Mouse (Mus musculus) MEL (cell line): ENCODE data around the gene Nsun2. TPM values are rescaled to one million over a fixed set of nuclear protein-coding genes. Genes with fewer than 3 reads are reported as not detected.
A peak's percentile ranks its signal among the peaks of the same experiment; 100 is the strongest.

Source experiments
- DNase-seq: peaks from one replicate; pipeline ENCODE4 v3.0.0; 2011; ENCODE audit warnings: low read depth, low spot score
- H3K27ac ChIP-seq: 2 replicates; pipeline ENCODE4 v1.5.1; 2012; ENCODE audit warnings: low read depth, mild to moderate bottlenecking, control low read depth, low read length, moderate library complexity; ENCODE audit not compliant: control insufficient read depth
- H3K27me3 ChIP-seq, 2 experiments: fragments of 150-350 bp in 1 of 2; sonication (generic) in 1 of 2; 2 replicates each; pipeline ENCODE4 v1.6.1; 2012; ENCODE audit warnings: low read length in 2 of 2, mild to moderate bottlenecking in 2 of 2, improper control_type of control experiment in 1 of 2, moderate library complexity in 1 of 2; ENCODE audit not compliant: insufficient read depth in 2 of 2, control insufficient read depth in 1 of 2
- H3K36me3 ChIP-seq, 2 experiments: 2 replicates each; pipeline ENCODE4 v1.6.1; 2012 to 2014; ENCODE audit warnings: low read length in 2 of 2, improper control_type of control experiment in 1 of 2, inconsistent platforms in 1 of 2, mild to moderate bottlenecking in 1 of 2; ENCODE audit not compliant: insufficient read depth in 2 of 2, control insufficient read depth in 1 of 2
- H3K4me1 ChIP-seq, 2 experiments: fragments of 150-350 bp in 1 of 2; sonication (generic) in 1 of 2; 2 replicates each; pipeline ENCODE4 v1.6.1; 2012; ENCODE audit warnings: low read length in 2 of 2, improper control_type of control experiment in 1 of 2, mild to moderate bottlenecking in 1 of 2; ENCODE audit not compliant: insufficient read depth in 2 of 2, control insufficient read depth in 1 of 2
- H3K4me3 ChIP-seq, 2 experiments: fragments of 150-350 bp in 1 of 2; sonication (generic) in 1 of 2; 2 replicates each; pipeline ENCODE4 v1.5.1; 2012; ENCODE audit warnings: low read depth in 2 of 2, low read length in 2 of 2, mild to moderate bottlenecking in 2 of 2, moderate library complexity in 2 of 2, control low read depth in 1 of 2, improper control_type of control experiment in 1 of 2; ENCODE audit not compliant: control insufficient read depth in 1 of 2, insufficient read depth in 1 of 2
- H3K79me2 ChIP-seq: 2 replicates; pipeline ENCODE4 v1.6.1; 2012; ENCODE audit warnings: mild to moderate bottlenecking, low read length, moderate library complexity; ENCODE audit not compliant: control insufficient read depth, poor library complexity, insufficient read depth
- H3K9ac ChIP-seq: 2 replicates; pipeline ENCODE4 v1.6.1; 2012; ENCODE audit warnings: low read depth, mild to moderate bottlenecking, control low read depth, low read length, moderate library complexity; ENCODE audit not compliant: control insufficient read depth, poor library complexity, severe bottlenecking
- H3K9me3 ChIP-seq: fragments of 150-350 bp; sonication (generic); replicated peaks from 2 replicates; pipeline ENCODE4 v1.6.1; 2012; ENCODE audit warnings: mild to moderate bottlenecking, low read length, improper control_type of control experiment, moderate library complexity; ENCODE audit not compliant: insufficient read depth
- BHLHE40 ChIP-seq: IDR thresholded peaks from 2 replicates; pipeline ENCODE4 v1.6.1; 2012; ENCODE audit warnings: low read depth, mild to moderate bottlenecking, inconsistent platforms, low read length, improper control_type of control experiment, borderline replicate concordance
- CHD2 ChIP-seq: IDR thresholded peaks from 2 replicates; pipeline ENCODE4 v1.6.1; 2011; ENCODE audit warnings: low read length, improper control_type of control experiment
- E2F4 ChIP-seq: IDR thresholded peaks from 2 replicates; pipeline ENCODE4 v1.6.1; 2011; ENCODE audit warnings: low read depth, low read length, improper control_type of control experiment, borderline replicate concordance
- ELF1 ChIP-seq: IDR thresholded peaks from 2 replicates; pipeline ENCODE4 v1.6.1; 2014; ENCODE audit warnings: low read depth, mild to moderate bottlenecking, inconsistent platforms, low read length, improper control_type of control experiment, moderate library complexity
- EP300 ChIP-seq, 2 experiments: IDR thresholded peaks; 2 replicates each; pipeline ENCODE4 v1.6.1; 2011; ENCODE audit warnings: improper control_type of control experiment in 2 of 2, low read length in 2 of 2, low read depth in 1 of 2, mild to moderate bottlenecking in 1 of 2
- ETS1 ChIP-seq: IDR thresholded peaks from 2 replicates; pipeline ENCODE4 v1.6.1; 2012; ENCODE audit warnings: low read depth, mild to moderate bottlenecking, inconsistent platforms, low read length, improper control_type of control experiment, moderate library complexity
- GABPA ChIP-seq: IDR thresholded peaks from 2 replicates; pipeline ENCODE4 v1.6.1; 2012; ENCODE audit warnings: low read depth, mild to moderate bottlenecking, inconsistent platforms, low read length, improper control_type of control experiment, moderate library complexity
- GATA1 ChIP-seq: IDR thresholded peaks from 2 replicates; pipeline ENCODE4 v1.6.1; 2011; ENCODE audit warnings: low read depth, low read length, improper control_type of control experiment
- JUND ChIP-seq: IDR thresholded peaks from 2 replicates; pipeline ENCODE4 v1.6.1; 2011; ENCODE audit warnings: low read depth, mild to moderate bottlenecking, improper control_type of control experiment, low read length
- KAT2A ChIP-seq: conservative IDR thresholded peaks from 2 replicates; pipeline ENCODE4 v1.6.1; 2012; ENCODE audit warnings: low read depth, low read length, improper control_type of control experiment, inconsistent platforms
- MAFK ChIP-seq: IDR thresholded peaks from 2 replicates; pipeline ENCODE4 v1.6.1; 2011; ENCODE audit warnings: low read depth, mild to moderate bottlenecking, low read length, improper control_type of control experiment, borderline replicate concordance
- MXI1 ChIP-seq: IDR thresholded peaks from 2 replicates; pipeline ENCODE4 v1.6.1; 2011; ENCODE audit warnings: mild to moderate bottlenecking, low read depth, low read length, improper control_type of control experiment
- MYB ChIP-seq: IDR thresholded peaks from 2 replicates; pipeline ENCODE4 v1.6.1; 2011; ENCODE audit warnings: mild to moderate bottlenecking, low read depth, low read length, improper control_type of control experiment
- NELFE ChIP-seq: IDR thresholded peaks from 2 replicates; pipeline ENCODE4 v1.6.1; 2011; ENCODE audit warnings: low read depth, low read length, improper control_type of control experiment
- NRF1 ChIP-seq: IDR thresholded peaks from 2 replicates; pipeline ENCODE4 v1.6.1; 2014; ENCODE audit warnings: low read depth, mild to moderate bottlenecking, inconsistent platforms, low read length, improper control_type of control experiment, moderate library complexity; ENCODE audit not compliant: poor library complexity, insufficient read depth, severe bottlenecking
- POLR2A ChIP-seq, 2 experiments: IDR thresholded peaks; 2 replicates each; pipeline ENCODE4 v1.6.1; 2011 to 2012; ENCODE audit warnings: low read length in 2 of 2, mild to moderate bottlenecking in 2 of 2, control low read depth in 1 of 2, improper control_type of control experiment in 1 of 2, low read depth in 1 of 2, moderate library complexity in 1 of 2; ENCODE audit not compliant: control insufficient read depth in 1 of 2, insufficient read depth in 1 of 2, poor library complexity in 1 of 2
- POLR2AphosphoS2 ChIP-seq: IDR thresholded peaks from 2 replicates; pipeline ENCODE4 v1.6.1; 2011; ENCODE audit warnings: low read length, improper control_type of control experiment
- POLR2AphosphoS5 ChIP-seq: IDR thresholded peaks from 2 replicates; pipeline ENCODE4 v1.6.1; 2012; ENCODE audit warnings: low read depth, borderline replicate concordance, mild to moderate bottlenecking, inconsistent platforms, low read length, moderate library complexity, mixed read lengths
- RAD21 ChIP-seq: IDR thresholded peaks from 2 replicates; pipeline ENCODE4 v1.6.1; 2011; ENCODE audit warnings: mild to moderate bottlenecking, low read depth, low read length, improper control_type of control experiment
- SIN3A ChIP-seq: IDR thresholded peaks from 2 replicates; pipeline ENCODE4 v1.6.1; 2012; ENCODE audit warnings: low read length, improper control_type of control experiment, inconsistent platforms
- TAL1 ChIP-seq: IDR thresholded peaks from 2 replicates; pipeline ENCODE4 v1.6.1; 2012; ENCODE audit warnings: mild to moderate bottlenecking, inconsistent platforms, low read length, moderate library complexity, mixed read lengths
- TBP ChIP-seq: IDR thresholded peaks from 2 replicates; pipeline ENCODE4 v1.8.0; 2011; ENCODE audit warnings: low read depth, low read length, improper control_type of control experiment
- USF2 ChIP-seq, 2 experiments: IDR thresholded peaks; 2 replicates each; pipeline ENCODE4 v1.6.1; 2011 to 2012; ENCODE audit warnings: improper control_type of control experiment in 2 of 2, low read length in 2 of 2, borderline replicate concordance in 1 of 2, inconsistent platforms in 1 of 2, low read depth in 1 of 2, mild to moderate bottlenecking in 1 of 2; ENCODE audit not compliant: insufficient read depth in 1 of 2
- ZC3H11A ChIP-seq: IDR thresholded peaks from 2 replicates; pipeline ENCODE4 v1.6.1; 2012; ENCODE audit warnings: low read depth, mild to moderate bottlenecking, inconsistent platforms, low read length, improper control_type of control experiment
- ZKSCAN1 ChIP-seq: IDR thresholded peaks from 2 replicates; pipeline ENCODE4 v1.6.1; 2012; ENCODE audit warnings: low read depth, mild to moderate bottlenecking, inconsistent platforms, low read length, improper control_type of control experiment, moderate library complexity
- ZMIZ1 ChIP-seq: IDR thresholded peaks from 2 replicates; pipeline ENCODE4 v1.6.1; 2012; ENCODE audit warnings: low read depth, mild to moderate bottlenecking, inconsistent platforms, low read length, improper control_type of control experiment, moderate library complexity
- ZNF384 ChIP-seq: IDR thresholded peaks from 2 replicates; pipeline ENCODE4 v1.6.1; 2012; ENCODE audit warnings: low read depth, mild to moderate bottlenecking, inconsistent platforms, low read length, improper control_type of control experiment
- polyA plus RNA-seq, 2 experiments: library from polyadenylated mRNA; stranded (reverse) in 1 of 2; unstranded in 1 of 2; fragments of >175 nt in 1 of 2; fragments of >200 nt in 1 of 2; gene quantifications; 2 replicates each; pipeline versions ENCODE4 v1.2.1 to v1.2.4; 2012; ENCODE audit warnings: low replicate concordance in 2 of 2, low read depth in 1 of 2; ENCODE audit not compliant: insufficient read length in 2 of 2, insufficient read depth in 1 of 2, missing spikeins in 1 of 2
- total RNA-seq: library from RNA; depleted of rRNA; stranded (reverse); fragments of 300-350 nt; gene quantifications from 2 replicates; pipeline ENCODE4 v1.2.3, GENCODE M21; 2012

Nsun2 gene
- total and polyA plus RNA-seq, 3 experiments = 277 to 303 (median 302) TPM

DNA sequence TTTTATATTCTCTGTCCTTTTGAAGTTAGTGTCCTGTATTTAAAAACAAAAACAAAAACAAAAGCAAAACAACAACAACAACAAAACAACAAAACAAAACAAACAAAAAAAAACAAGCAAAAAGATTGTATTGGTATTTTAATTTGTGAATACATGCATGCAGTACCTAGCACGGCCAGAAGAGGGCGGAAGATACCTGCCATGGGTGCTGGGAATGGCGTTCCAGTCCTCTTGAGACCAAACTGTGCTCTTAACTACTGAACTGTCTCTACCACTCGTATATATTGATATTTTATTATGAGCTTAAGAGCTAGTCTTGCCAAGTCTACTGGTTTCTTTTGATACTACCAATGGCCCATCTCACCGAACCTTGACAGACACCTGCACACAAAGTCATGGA lies 19.5 kb downstream of the Nsun2 start (continued):
- TF ChIP-seq MXI1 = no peak
- peak; percentile 54 for TF ChIP-seq ZC3H11A
- TF ChIP-seq ETS1 = no peak
- TF ChIP-seq GATA1 = no peak
- no peak for TF ChIP-seq EP300 (IDR thresholded peaks at IDR 0.05; ENCODE audit: low read depth in 1 of 2, low read length in 2 of 2)

DNA sequence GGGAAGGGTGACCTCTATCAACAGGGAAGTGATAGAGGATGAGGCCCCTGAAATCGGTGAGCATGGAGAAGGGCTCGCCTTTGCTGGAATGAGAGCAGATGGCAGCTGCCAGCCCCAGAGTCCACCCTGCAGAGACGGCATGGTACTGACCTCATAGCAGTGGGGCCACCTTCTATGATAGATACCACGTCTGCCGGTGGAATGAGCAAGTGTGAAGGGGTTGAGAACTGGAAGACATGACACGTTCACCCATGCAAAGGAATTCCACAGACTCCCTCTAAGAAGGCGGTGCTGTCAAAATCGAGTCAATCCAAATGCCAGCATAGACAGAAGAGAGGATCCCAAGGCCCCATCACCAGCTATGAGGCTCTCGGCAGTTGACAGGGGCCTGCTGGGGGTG lies 20.7 kb downstream of the Nsun2 start:
- no peak overlapping the region for H3K27ac ChIP-seq
- no peak overlapping the region for H3K4me3 ChIP-seq
- H3K9me3 ChIP-seq = no peaks in the 10 kb centered on the region
- H3K4me1 ChIP-seq = 0 out of 4 replicates have a peak, but pooled peaks cover 0 to 1% of the 10 kb centered on the region in 2 experiments
- no peak for DNase-seq
- H3K79me2 ChIP-seq = no peaks in the 10 kb centered on the region
- no peaks in the 10 kb centered on the region for H3K36me3 ChIP-seq
- no peaks in the 10 kb centered on the region for H3K27me3 ChIP-seq
- no peak for TF ChIP-seq GABPA
- TF ChIP-seq ZNF384 = no peak
- TF ChIP-seq SIN3A = no peak
- TF ChIP-seq E2F4 = no peak
- TF ChIP-seq ZKSCAN1 = no peak
- TF ChIP-seq BHLHE40 = no peak
- TF ChIP-seq MAFK = no peak
- TF ChIP-seq JUND = no peak
- TF ChIP-seq POLR2A (IDR thresholded peaks at IDR 0.05; ENCODE audit: control insufficient read depth in 1 of 2, insufficient read depth in 1 of 2, low read depth in 1 of 2, low read length in 2 of 2, poor library complexity in 1 of 2) = no peak
- no peak for TF ChIP-seq MYB
- no peak for TF ChIP-seq RAD21
- TF ChIP-seq ELF1 = no peak
- TF ChIP-seq POLR2AphosphoS5 = no peak
- no peak for TF ChIP-seq TBP
- no peak for TF ChIP-seq ZMIZ1
- H3K9ac ChIP-seq = no peak overlapping the region

DNA sequence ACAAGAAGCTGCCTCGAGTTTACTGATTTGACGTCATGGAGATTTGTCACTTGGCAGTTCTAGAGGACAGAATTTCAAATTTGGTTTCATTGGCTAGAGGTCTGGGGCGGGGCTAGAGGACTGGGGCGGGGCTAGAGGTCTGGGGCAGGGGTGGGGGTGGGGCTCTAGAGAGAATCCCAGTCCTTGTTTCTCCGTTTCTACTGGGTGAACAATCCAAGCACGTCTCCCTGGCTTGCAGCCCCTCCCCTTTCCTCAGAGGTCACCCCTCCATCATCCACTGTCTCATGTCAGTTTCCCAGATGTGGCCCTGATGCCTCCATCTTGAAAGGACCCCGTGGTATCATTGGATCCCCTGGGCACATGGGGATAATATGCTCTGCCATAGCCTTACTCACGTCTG lies 21.5 kb downstream of the Nsun2 start:
- no peak for DNase-seq
- Histone ChIP-seq H3K27ac (no peak overlapping the region), H3K4me1 (peaks cover 0 to 8% of the 10 kb centered on the region in 2 experiments; a peak in 3 of 4 replicates), H3K9me3 (no peaks in the 10 kb centered on the region), H3K27me3 (no peaks in the 10 kb centered on the region), H3K4me3 (no peak overlapping the region), H3K9ac (no peak overlapping the region), H3K36me3 (no peaks in the 10 kb centered on the region), H3K79me2 (no peaks in the 10 kb centered on the region)
- TF ChIP-seq MAFK = no peak
- no peak for TF ChIP-seq BHLHE40
- TF ChIP-seq POLR2AphosphoS5 = no peak
- no peak for TF ChIP-seq ZKSCAN1
- no peak for TF ChIP-seq TAL1
- no peak for TF ChIP-seq CHD2
- TF ChIP-seq ETS1 = no peak
- TF ChIP-seq USF2 (IDR thresholded peaks at IDR 0.05; ENCODE audit: borderline replicate concordance in 1 of 2, insufficient read depth in 1 of 2, low read depth in 1 of 2, low read length in 2 of 2) = no peak
- no peak for TF ChIP-seq KAT2A
- TF ChIP-seq NRF1 = no peak
- no peak for TF ChIP-seq ZC3H11A
- TF ChIP-seq POLR2AphosphoS2 = no peak
- no peak for TF ChIP-seq NELFE
- no peak for TF ChIP-seq ZNF384
